Mouse (Mus musculus): Measurements from ENCODE around the gene Spata22. TPM values are rescaled to one million over a fixed set of nuclear protein-coding genes. Genes with fewer than 3 reads are reported as not detected.

The Spata22 gene
- polyA plus RNA-seq, 1 experiment from 2014 or later: 0.13 TPM

GRCm38 (mm10) chr11:73326485-73326886 lies 3.1 kb upstream of the Spata22 start:
- Histone ChIP-seq H3K4me1 (no peaks in the 10 kb centered on the region), H3K27ac (no peak overlapping the region), H3K4me2 (no peak overlapping the region), H3K4me3 (no peak overlapping the region), H3K27me3 (replicated peaks) (no peaks in the 10 kb centered on the region), H3K9me3 (no peaks in the 10 kb centered on the region; the same call in 1 of the 2 replicates), H3K9ac (no peak overlapping the region), H3K36me3 (replicated peaks) (no peaks in the 10 kb centered on the region)
- no peak for ATAC-seq (replicated peaks)
- 74% methylated on average over 12 of the region's 12 CpGs for WGBS

- WGBS: 72% methylated on average over 4 of the region's 4 CpGs
- H3K4me1 ChIP-seq: no peaks in the 10 kb centered on the region
These were observed 2.2 kb upstream of the Spata22 start for GRCm38 (mm10) chr11:73327361-73327760.

GRCm38 (mm10) chr11:73333357-73333756 lies 3.8 kb downstream of the Spata22 start:
- no peak for ATAC-seq (replicated peaks)
- WGBS: 55% methylated on average over 2 of the region's 2 CpGs
- H3K4me1 ChIP-seq: no peaks in the 10 kb centered on the region
- no peak overlapping the region for H3K4me2 ChIP-seq
- H3K27ac ChIP-seq: no peak overlapping the region
- no peaks in the 10 kb centered on the region for H3K27me3 ChIP-seq (replicated peaks)
- no peaks in the 10 kb centered on the region; the same call in 1 of the 2 replicates for H3K9me3 ChIP-seq
- H3K36me3 ChIP-seq (replicated peaks): no peaks in the 10 kb centered on the region
- no peak overlapping the region for H3K4me3 ChIP-seq
- H3K9ac ChIP-seq: no peak overlapping the region

More at GRCm38 (mm10) chr11:73327361-73327760, 2.2 kb upstream of the Spata22 start:
- no peak for ATAC-seq (replicated peaks)
- Histone ChIP-seq H3K4me3 (no peak overlapping the region), H3K9me3 (no peaks in the 10 kb centered on the region; the same call in 1 of the 2 replicates), H3K27me3 (replicated peaks) (no peaks in the 10 kb centered on the region), H3K4me2 (no peak overlapping the region), H3K36me3 (replicated peaks) (no peaks in the 10 kb centered on the region), H3K27ac (no peak overlapping the region), H3K9ac (no peak overlapping the region)

GRCm38 (mm10) chr11:73336919-73337318 lies 7.4 kb downstream of the Spata22 start:
- Histone ChIP-seq H3K9me3 (no peaks in the 10 kb centered on the region), H3K27ac (no peak overlapping the region), H3K4me1 (no peaks in the 10 kb centered on the region), H3K4me2 (no peak overlapping the region), H3K36me3 (replicated peaks) (no peaks in the 10 kb centered on the region), H3K4me3 (no peak overlapping the region), H3K9ac (no peak overlapping the region), H3K27me3 (replicated peaks) (no peaks in the 10 kb centered on the region)
- ATAC-seq (replicated peaks): no peak
- 78% methylated on average over 4 of the region's 4 CpGs for WGBS

GRCm38 (mm10) chr11:73350483-73350882 lies 20.9 kb downstream of the Spata22 start, which contains the start of gene Olfr20:
Olfr20 (plus strand) TSS chr11:73350783.
- H3K36me3 ChIP-seq (replicated peaks): no peaks in the 10 kb centered on the region
- no peak within 1 kb of the TSS for H3K27ac ChIP-seq
- no peak for ATAC-seq (replicated peaks)
- H3K4me2 ChIP-seq: no peak within 1 kb of the TSS
- no peaks in the 10 kb centered on the region for H3K4me1 ChIP-seq
- no peak within 1 kb of the TSS for H3K9ac ChIP-seq
- WGBS: 50% methylated on average over 3 of the region's 3 CpGs
- no peak within 1 kb of the TSS for H3K4me3 ChIP-seq
- H3K27me3 ChIP-seq (replicated peaks): no peaks in the 10 kb centered on the region
- H3K9me3 ChIP-seq: no peaks in the 10 kb centered on the region

- Histone ChIP-seq H3K27me3 (replicated peaks) (no peaks in the 10 kb centered on the region), H3K4me1 (no peaks in the 10 kb centered on the region), H3K4me2 (no peak within 1 kb of the TSS), H3K9me3 (no peaks in the 10 kb centered on the region), H3K36me3 (replicated peaks) (no peaks in the 10 kb centered on the region), H3K4me3 (no peak within 1 kb of the TSS), H3K9ac (no peak within 1 kb of the TSS), H3K27ac (no peak within 1 kb of the TSS)
- no peak for ATAC-seq (replicated peaks)
- 90% methylated on average over 2 of the region's 2 CpGs for WGBS
These were observed 41.4 kb downstream of the Spata22 start, which contains the start of gene Olfr376 for GRCm38 (mm10) chr11:73370946-73371345. Olfr376 (plus strand) TSS chr11:73371246.

- Histone ChIP-seq H3K9me3 (no peaks in the 10 kb centered on the region), H3K9ac (no peak overlapping the region), H3K27ac (no peak overlapping the region), H3K4me3 (no peak overlapping the region), H3K4me1 (no peaks in the 10 kb centered on the region), H3K36me3 (replicated peaks) (no peaks in the 10 kb centered on the region), H3K4me2 (no peak overlapping the region), H3K27me3 (replicated peaks) (no peaks in the 10 kb centered on the region)
- ATAC-seq (replicated peaks): no peak
- WGBS: 76% methylated on average over 4 of the region's 4 CpGs
These were observed 65.8 kb downstream of the Spata22 start for GRCm38 (mm10) chr11:73395374-73395773.

Other genes starting within 250 kb of the Spata22 start
- 0.15 and 0.27 TPM in 2 replicates for gene Itgae, start 239.2 kb upstream of the Spata22 start, polyA plus RNA-seq (2015; fragmentation: Nextera tagmentation; extraction: Ambion mirVana)
- gene Haspin, start 191.4 kb upstream of the Spata22 start, polyA plus RNA-seq (2015; fragmentation: Nextera tagmentation; extraction: Ambion mirVana): 2.2 and 2.6 TPM in 2 replicates
- gene P2rx5, start 169.3 kb upstream of the Spata22 start, polyA plus RNA-seq (2015; fragmentation: Nextera tagmentation; extraction: Ambion mirVana): 0.36 and 0.40 TPM in 2 replicates
- 116 TPM in 2 replicates for gene Emc6, start 152.7 kb upstream of the Spata22 start, polyA plus RNA-seq (2015; fragmentation: Nextera tagmentation; extraction: Ambion mirVana)
- gene Tax1bp3, start 152.7 kb upstream of the Spata22 start, polyA plus RNA-seq (2015; fragmentation: Nextera tagmentation; extraction: Ambion mirVana): 156 and 161 TPM in 2 replicates
- 19.9 and 20.8 TPM in 2 replicates for gene Ctns, start 130.7 kb upstream of the Spata22 start, polyA plus RNA-seq (2015; fragmentation: Nextera tagmentation; extraction: Ambion mirVana)
- 1.8 and 2.2 TPM in 2 replicates for gene Shpk, start 130.3 kb upstream of the Spata22 start, polyA plus RNA-seq (2015; fragmentation: Nextera tagmentation; extraction: Ambion mirVana)
- 0.14 and 0.21 TPM in 2 replicates for gene Trpv1, start 95.4 kb upstream of the Spata22 start, polyA plus RNA-seq (2015; fragmentation: Nextera tagmentation; extraction: Ambion mirVana)
- 0.14 and 0.22 TPM in 2 replicates for gene Trpv3, start 62.4 kb upstream of the Spata22 start, polyA plus RNA-seq (2015; fragmentation: Nextera tagmentation; extraction: Ambion mirVana)
- gene Aspa, start 145 bp upstream of the Spata22 start, polyA plus RNA-seq (2015; fragmentation: Nextera tagmentation; extraction: Ambion mirVana): 1.2 and 1.4 TPM in 2 replicates
- gene Gm49340, start within 50 bp of the Spata22 start, polyA plus RNA-seq (2015; fragmentation: Nextera tagmentation; extraction: Ambion mirVana): not detected in 2 replicates
- gene Olfr20, start 21.0 kb downstream of the Spata22 start, polyA plus RNA-seq (2015; fragmentation: Nextera tagmentation; extraction: Ambion mirVana): not detected in 2 replicates
- gene Olfr376, start 41.5 kb downstream of the Spata22 start, polyA plus RNA-seq (2015; fragmentation: Nextera tagmentation; extraction: Ambion mirVana): not detected in 2 replicates
- gene Olfr1, start 69.9 kb downstream of the Spata22 start, polyA plus RNA-seq (2015; fragmentation: Nextera tagmentation; extraction: Ambion mirVana): not detected in 2 replicates
- gene Olfr378, start 98.7 kb downstream of the Spata22 start, polyA plus RNA-seq (2015; fragmentation: Nextera tagmentation; extraction: Ambion mirVana): not detected in 2 replicates
- not detected in 2 replicates for gene Olfr380, start 127.8 kb downstream of the Spata22 start, polyA plus RNA-seq (2015; fragmentation: Nextera tagmentation; extraction: Ambion mirVana)
- gene Olfr381, start 161.9 kb downstream of the Spata22 start, polyA plus RNA-seq (2015; fragmentation: Nextera tagmentation; extraction: Ambion mirVana): not detected in 2 replicates
- gene Olfr382, start 187.5 kb downstream of the Spata22 start, polyA plus RNA-seq (2015; fragmentation: Nextera tagmentation; extraction: Ambion mirVana): not detected in 2 replicates